Mouse (Mus musculus) embryonic fibroblast, embryonic 13.5 days (primary cell): ENCODE data around the gene Six1.

Experiments
- CTCF ChIP-seq: IDR thresholded peaks from 2 replicates; pipeline ENCODE4 v1.5.1; 2011; ENCODE audit warnings: mild to moderate bottlenecking, control low read depth, low read length, moderate library complexity, borderline replicate concordance; ENCODE audit not compliant: insufficient read depth
- POLR2A ChIP-seq: IDR thresholded peaks from 2 replicates; pipeline ENCODE4 v1.6.1; 2011; ENCODE audit warnings: low read depth, mild to moderate bottlenecking, control low read depth, low read length, moderate library complexity

- TF ChIP-seq POLR2A = no peak
- TF ChIP-seq CTCF = no peak
These were observed 34.8 kb upstream of the Six1 start for GRCm38 (mm10) chr12:73088500-73088899.
